Mouse (Mus musculus) liver, embryonic 13.5 days (tissue): ENCODE results near the gene Oscar. TPM values are rescaled to one million over a fixed set of nuclear protein-coding genes. Genes with fewer than 3 reads are reported as not detected.
A peak's percentile ranks its signal among the peaks of the same experiment; 100 is the strongest.

Experiments
- ATAC-seq: fragments of 200-750 bp; cut with Nextera tagmentation; 2 replicates; pipeline ENCODE4 v1.8.0; 2017; ENCODE audit warnings: low read depth, mild to moderate bottlenecking, moderate number of reproducible peaks, moderate library complexity
- DNase-seq: peaks from one replicate; pipeline ENCODE4 v3.0.0; 2022
- H3K27ac ChIP-seq: fragments of 300-500 bp; sonication (generic); 2 replicates; pipeline ENCODE4 v1.5.1; 2015; ENCODE audit warnings: moderate library complexity, mild to moderate bottlenecking, inconsistent platforms
- H3K27me3 ChIP-seq: fragments of 300-500 bp; sonication (generic); 2 replicates; pipeline ENCODE4 v1.6.1; 2015; ENCODE audit warnings: mild to moderate bottlenecking, inconsistent platforms
- H3K36me3 ChIP-seq: fragments of 300-500 bp; sonication (generic); 2 replicates; pipeline ENCODE4 v1.6.1; 2015; ENCODE audit warnings: mild to moderate bottlenecking, inconsistent platforms
- H3K4me1 ChIP-seq: fragments of 300-500 bp; sonication (generic); replicated peaks from 2 replicates; pipeline ENCODE4 v1.6.1; 2015; ENCODE audit warnings: inconsistent platforms
- H3K4me2 ChIP-seq: fragments of 300-500 bp; sonication (generic); 2 replicates; pipeline ENCODE4 v1.6.1; 2015; ENCODE audit warnings: inconsistent platforms, mild to moderate bottlenecking, moderate library complexity
- H3K4me3 ChIP-seq: fragments of 300-500 bp; sonication (generic); replicated peaks from 2 replicates; pipeline ENCODE4 v1.5.1; 2015; ENCODE audit warnings: mild to moderate bottlenecking, inconsistent platforms
- H3K9ac ChIP-seq: fragments of 300-500 bp; sonication (generic); 2 replicates; pipeline ENCODE4 v1.6.1; 2015; ENCODE audit warnings: mild to moderate bottlenecking, inconsistent platforms
- H3K9me3 ChIP-seq: fragments of 300-500 bp; sonication (generic); replicated peaks from 2 replicates; pipeline ENCODE4 v1.6.1; 2016; ENCODE audit warnings: inconsistent platforms
- WGBS: fragments of 180-500 bp; shearing (Covaris S2); methylation state at CpG from one replicate; pipeline ENCODE4 v1.1.7; 2015; ENCODE audit not compliant: insufficient replicate concordance; 5-methylcytosine and 5-hydroxymethylcytosine counted together
- polyA plus RNA-seq: library from polyadenylated mRNA; unstranded; fragments of >200 nt; fragmentation: Nextera tagmentation; extraction: Ambion mirVana; gene quantifications from 2 replicates; pipeline ENCODE4 v1.2.1, GENCODE M21; 2015

Oscar gene
- polyA plus RNA-seq, 1 experiment from 2014 or later: not detected

GRCm38 (mm10) chr7:3643843-3644242, 27.9 kb upstream of the Oscar start:
- peaks cover 46% of the 10 kb centered on the region for H3K4me1 ChIP-seq
- no peaks in the 10 kb centered on the region for H3K9me3 ChIP-seq
- H3K9ac ChIP-seq: peak overlapping the region; percentile 14; the same call in 1 of the 2 replicates
- no peaks in the 10 kb centered on the region for H3K27me3 ChIP-seq
- DNase-seq (no peak), ATAC-seq (no peak)
- H3K4me3 ChIP-seq: peak overlapping the region; percentile 99
- H3K4me2 ChIP-seq: peak overlapping the region; percentile 71
- peak overlapping the region; percentile 86 for H3K27ac ChIP-seq
- peaks cover 54% of the 10 kb centered on the region for H3K36me3 ChIP-seq
- 19% methylated on average over 9 of the region's 9 CpGs for WGBS

- H3K27ac ChIP-seq: no peak overlapping the region
- ATAC-seq (no peak), DNase-seq (no peak)
- peak overlapping the region; percentile 71 for H3K4me2 ChIP-seq
- no peaks in the 10 kb centered on the region for H3K9me3 ChIP-seq
- peak overlapping the region; percentile 14; the same call in 1 of the 2 replicates for H3K9ac ChIP-seq
- no peaks in the 10 kb centered on the region for H3K27me3 ChIP-seq
- peak overlapping the region; percentile 99; the same call in 1 of the 2 replicates for H3K4me3 ChIP-seq
- peaks cover 55% of the 10 kb centered on the region for H3K36me3 ChIP-seq
- peaks cover 41% of the 10 kb centered on the region for H3K4me1 ChIP-seq
- 38% methylated on average over 5 of the region's 5 CpGs for WGBS
These were observed 27.5 kb upstream of the Oscar start for GRCm38 (mm10) chr7:3643412-3643811.

GRCm38 (mm10) chr7:3630478-3630815, 14.5 kb upstream of the Oscar start:
- ATAC-seq: no peak
- Histone ChIP-seq H3K36me3 (peaks cover 59% of the 10 kb centered on the region), H3K4me2 (peak overlapping the region; percentile 97), H3K27ac (peak overlapping the region; percentile 79), H3K9me3 (no peaks in the 10 kb centered on the region), H3K27me3 (no peaks in the 10 kb centered on the region), H3K4me3 (peak overlapping the region; percentile 78), H3K9ac (peak overlapping the region; percentile 81), H3K4me1 (peaks cover 28% of the 10 kb centered on the region)
- no peak for DNase-seq
- WGBS: 40% methylated on average over 3 of the region's 3 CpGs

GRCm38 (mm10) chr7:3629543-3630477, 13.9 kb upstream of the Oscar start, which contains the start of the genes Tfpt and Prpf31:
Gene Tfpt, minus strand, starts transcription at chr7:3629929.
Gene Prpf31, plus strand, starts transcription at chr7:3629985.
- WGBS: 1% methylated on average over 47 of the region's 47 CpGs
- Histone ChIP-seq H3K27ac (peak within 1 kb of the TSS; percentile 79), H3K4me1 (peaks cover 28% of the 10 kb centered on the region), H3K27me3 (no peaks in the 10 kb centered on the region), H3K9ac (peak within 1 kb of the TSS; percentile 87), H3K9me3 (no peaks in the 10 kb centered on the region), H3K4me3 (peak within 1 kb of the TSS; percentile 78), H3K36me3 (peaks cover 59% of the 10 kb centered on the region), H3K4me2 (peak within 1 kb of the TSS; percentile 97)
- peak; percentile 89 for DNase-seq
- peak; percentile 88 for ATAC-seq

- H3K27ac ChIP-seq: peak overlapping the region; percentile 79
- H3K27me3 ChIP-seq: no peaks in the 10 kb centered on the region
- H3K36me3 ChIP-seq: peaks cover 59% of the 10 kb centered on the region
- ATAC-seq: peak; percentile 27
- peak overlapping the region; percentile 97 for H3K4me2 ChIP-seq
- peak overlapping the region; percentile 78 for H3K4me3 ChIP-seq
- WGBS: 32% methylated on average over 4 of the region's 4 CpGs
- H3K4me1 ChIP-seq: peaks cover 28% of the 10 kb centered on the region
- no peak for DNase-seq
- H3K9ac ChIP-seq: peak overlapping the region; percentile 87
- H3K9me3 ChIP-seq: no peaks in the 10 kb centered on the region
These were observed 13.1 kb upstream of the Oscar start for GRCm38 (mm10) chr7:3629030-3629429.

GRCm38 (mm10) chr7:3617242-3617995, 1.5 kb upstream of the Oscar start, which contains the start of gene Ndufa3:
Gene Ndufa3, plus strand, starts transcription at chr7:3617373.
- WGBS: under 1% methylated on average over 32 of the region's 32 CpGs
- ATAC-seq: peak; percentile 95
- H3K36me3 ChIP-seq: peaks cover 37% of the 10 kb centered on the region

GRCm38 (mm10) chr7:3616389-3617241, 658 bp upstream of the Oscar start:
- Histone ChIP-seq H3K4me2 (peak overlapping the region; percentile 85), H3K27me3 (no peaks in the 10 kb centered on the region), H3K9me3 (no peaks in the 10 kb centered on the region), H3K36me3 (peaks cover 29% of the 10 kb centered on the region), H3K27ac (no peak overlapping the region), H3K4me1 (peaks cover 29% of the 10 kb centered on the region), H3K4me3 (peak overlapping the region; percentile 71), H3K9ac (peak overlapping the region; percentile 79; the same call in 1 of the 2 replicates)
- DNase-seq (peak; percentile 34), ATAC-seq (peak; percentile 1; the same call in 1 of the 2 replicates)
- WGBS: 25% methylated on average over 6 of the region's 6 CpGs

More at GRCm38 (mm10) chr7:3617242-3617995, 1.5 kb upstream of the Oscar start, which contains the start of gene Ndufa3:
- no peaks in the 10 kb centered on the region for H3K27me3 ChIP-seq
- H3K4me1 ChIP-seq: peaks cover 29% of the 10 kb centered on the region
- peak within 1 kb of the TSS; percentile 79 for H3K9ac ChIP-seq
- peak; percentile 82 for DNase-seq
- H3K4me3 ChIP-seq: peak within 1 kb of the TSS; percentile 71
- peak within 1 kb of the TSS; percentile 73 for H3K27ac ChIP-seq
- no peaks in the 10 kb centered on the region for H3K9me3 ChIP-seq
- H3K4me2 ChIP-seq: peak within 1 kb of the TSS; percentile 85

- Histone ChIP-seq H3K9me3 (no peaks in the 10 kb centered on the region), H3K4me1 (peaks cover 27% of the 10 kb centered on the region), H3K27ac (no peak overlapping the region), H3K9ac (no peak overlapping the region), H3K4me3 (no peak overlapping the region), H3K27me3 (no peaks in the 10 kb centered on the region), H3K36me3 (peaks cover 6% of the 10 kb centered on the region; the same call in 1 of the 2 replicates), H3K4me2 (no peak overlapping the region)
- WGBS: 59% methylated on average over 3 of the region's 3 CpGs
- no peak for ATAC-seq
- no peak for DNase-seq
These were observed 1.9 kb downstream of the Oscar start for GRCm38 (mm10) chr7:3614021-3614420.

GRCm38 (mm10) chr7:3611006-3611405, 5.0 kb downstream of the Oscar start:
- Histone ChIP-seq H3K4me2 (no peak overlapping the region), H3K27ac (no peak overlapping the region), H3K4me1 (peaks cover 2% of the 10 kb centered on the region), H3K9me3 (no peaks in the 10 kb centered on the region), H3K36me3 (no peaks in the 10 kb centered on the region), H3K4me3 (no peak overlapping the region), H3K9ac (no peak overlapping the region), H3K27me3 (no peaks in the 10 kb centered on the region)
- 81% methylated on average over 13 of the region's 13 CpGs for WGBS
- DNase-seq (no peak), ATAC-seq (peak; percentile 30; the same call in 1 of the 2 replicates)

- no peak overlapping the region for H3K4me3 ChIP-seq
- no peak overlapping the region for H3K4me2 ChIP-seq
- no peak overlapping the region for H3K9ac ChIP-seq
- ATAC-seq (no peak), DNase-seq (no peak)
- no peaks in the 10 kb centered on the region for H3K27me3 ChIP-seq
- H3K9me3 ChIP-seq: no peaks in the 10 kb centered on the region
- H3K27ac ChIP-seq: no peak overlapping the region
- 20% methylated on average over 3 of the region's 3 CpGs for WGBS
- H3K4me1 ChIP-seq: no peaks in the 10 kb centered on the region
- no peaks in the 10 kb centered on the region for H3K36me3 ChIP-seq
These were observed 5.5 kb downstream of the Oscar start for GRCm38 (mm10) chr7:3610437-3610836.
